Mouse (Mus musculus) limb, embryonic 14.5 days (tissue): ENCODE measurements around the gene Rcan2. TPM values are rescaled to one million over a fixed set of nuclear protein-coding genes. Genes with fewer than 3 reads are reported as not detected.

Experiments
- ATAC-seq: fragments of 200-750 bp; cut with Nextera tagmentation; 2 replicates; pipeline ENCODE4 v1.8.0; 2017; ENCODE audit warnings: low read depth, moderate number of reproducible peaks, moderate TSS enrichment; ENCODE audit not compliant: low FRiP score
- DNase-seq: peaks from one replicate; pipeline ENCODE4 v3.0.0-alpha.2; 2015; ENCODE audit warnings: low spot score
- H3K27ac ChIP-seq: fragments of 300-500 bp; sonication (generic); replicated peaks from 2 replicates; pipeline ENCODE4 v1.5.1; 2014; ENCODE audit warnings: low read depth, mild to moderate bottlenecking, low read length, moderate library complexity, mixed read lengths
- H3K27me3 ChIP-seq: fragments of 300-500 bp; sonication (generic); 2 replicates; pipeline ENCODE4 v1.6.1; 2014; ENCODE audit warnings: low read length, mixed read lengths; ENCODE audit not compliant: control insufficient read depth, insufficient read depth
- H3K36me3 ChIP-seq: fragments of 300-500 bp; sonication (generic); 2 replicates; pipeline ENCODE4 v1.6.1; 2014; ENCODE audit warnings: mild to moderate bottlenecking, low read length, moderate library complexity, mixed read lengths; ENCODE audit not compliant: control insufficient read depth, insufficient read depth
- H3K4me1 ChIP-seq: fragments of 300-500 bp; sonication (generic); 2 replicates; pipeline ENCODE4 v1.6.1; 2014; ENCODE audit warnings: antibody characterized with exemption, low read length, mixed read lengths; ENCODE audit not compliant: control insufficient read depth, insufficient read depth
- H3K4me2 ChIP-seq: fragments of 300-500 bp; sonication (generic); replicated peaks from 2 replicates; pipeline ENCODE4 v1.6.1; 2014; ENCODE audit warnings: low read depth, mild to moderate bottlenecking, low read length, moderate library complexity; ENCODE audit not compliant: severe bottlenecking
- H3K4me3 ChIP-seq: fragments of 300-500 bp; sonication (generic); replicated peaks from 2 replicates; pipeline ENCODE4 v1.5.1; 2014; ENCODE audit warnings: low read length
- H3K9ac ChIP-seq: fragments of 300-500 bp; sonication (generic); 2 replicates; pipeline ENCODE4 v1.6.1; 2014; ENCODE audit warnings: mild to moderate bottlenecking, low read depth, low read length, moderate library complexity; ENCODE audit not compliant: severe bottlenecking
- H3K9me3 ChIP-seq: fragments of 300-500 bp; sonication (generic); 2 replicates; pipeline ENCODE4 v1.6.1; 2016; ENCODE audit warnings: low read length; ENCODE audit not compliant: control insufficient read depth
- POLR2A ChIP-seq: fragments of 200-500 bp; IDR thresholded peaks from 2 replicates; pipeline ENCODE4 v1.8.0; 2012; ENCODE audit warnings: inconsistent platforms, mild to moderate bottlenecking, moderate library complexity, borderline replicate concordance; ENCODE audit not compliant: insufficient read depth, insufficient read length; ENCODE audit errors: extremely low read depth
- WGBS: fragments of 180-500 bp; shearing (Covaris S2); extraction: QIAGEN DNeasy Blood & Tissue Kit; methylation state at CpG from one replicate; pipeline ENCODE4 v1.1.7; 2014; 5-methylcytosine and 5-hydroxymethylcytosine counted together
- polyA plus RNA-seq, 2 experiments: library from polyadenylated mRNA; depleted of rRNA in 1 of 2; stranded (reverse) in 1 of 2; unstranded in 1 of 2; fragments of >200 nt; fragmentation: Nextera tagmentation in 1 of 2; extraction: Ambion mirVana in 1 of 2; gene quantifications; 2 replicates each; pipeline versions ENCODE4 v1.2.1 to v1.2.3; 2012 to 2014

Gene Rcan2
- polyA plus RNA-seq, 2 experiments = 2.5 to 3.3 TPM

DNA sequence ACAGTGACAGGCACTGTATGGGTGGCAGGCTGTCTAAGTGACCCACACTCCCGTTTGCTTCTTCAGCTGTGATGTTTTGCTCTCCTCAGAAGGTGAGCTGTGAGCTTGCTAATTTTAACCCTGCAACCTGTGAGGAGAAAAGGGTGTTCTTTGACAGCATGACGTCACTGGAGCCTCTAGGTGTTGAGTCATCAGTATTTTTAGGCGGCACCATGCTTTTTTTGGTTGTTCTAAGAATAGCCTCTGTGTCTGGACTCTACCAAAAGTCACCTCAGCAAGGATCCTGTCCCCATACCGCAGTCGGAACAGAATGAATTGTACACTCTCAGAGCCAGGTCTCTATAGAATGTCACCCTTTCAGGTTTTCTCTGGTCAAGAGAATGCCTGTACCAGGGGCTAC, 54.0 kb downstream of the Rcan2 start:
- Histone ChIP-seq H3K9me3 (no peaks in the 10 kb centered on the region), H3K4me2 (no peak overlapping the region)

DNA sequence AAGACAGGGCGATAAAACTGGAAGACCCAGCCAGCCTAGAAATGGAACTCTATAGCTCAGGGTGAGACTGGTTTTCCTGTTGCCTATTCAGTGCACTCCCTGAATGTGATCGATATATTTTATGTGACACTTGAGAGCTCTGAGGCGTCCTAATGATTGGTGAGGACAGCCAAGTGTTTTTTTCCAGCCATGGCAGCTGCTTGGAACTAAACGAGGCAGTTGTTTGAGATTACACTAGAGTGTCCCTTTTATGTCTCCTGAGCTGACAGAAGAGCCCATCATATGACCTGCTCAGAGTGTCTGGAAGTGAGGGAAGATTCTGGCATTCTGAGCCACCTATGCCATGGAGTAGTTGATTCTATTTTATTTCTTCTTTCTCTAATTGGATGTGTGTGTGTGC, 54.9 kb downstream of the Rcan2 start:
- ATAC-seq (no peak), DNase-seq (no peak)
- H3K27ac ChIP-seq = no peak overlapping the region
- no peaks in the 10 kb centered on the region for H3K4me1 ChIP-seq
- no peaks in the 10 kb centered on the region for H3K36me3 ChIP-seq
- H3K27me3 ChIP-seq = no peaks in the 10 kb centered on the region
- no peak for TF ChIP-seq POLR2A
- H3K9ac ChIP-seq = no peak overlapping the region
- 42% methylated on average over 4 of the region's 4 CpGs for WGBS
- no peak overlapping the region for H3K4me3 ChIP-seq
- no peak overlapping the region for H3K4me2 ChIP-seq
- no peaks in the 10 kb centered on the region for H3K9me3 ChIP-seq

More for the DNA sequence above, 54.0 kb downstream of the Rcan2 start:
- no peak for TF ChIP-seq POLR2A
- WGBS = 72% methylated on average over 5 of the region's 5 CpGs
- Histone ChIP-seq H3K27ac (no peak overlapping the region), H3K36me3 (no peaks in the 10 kb centered on the region), H3K4me3 (no peak overlapping the region), H3K27me3 (no peaks in the 10 kb centered on the region), H3K4me1 (no peaks in the 10 kb centered on the region), H3K9ac (no peak overlapping the region)
- DNase-seq = no peak
- no peak for ATAC-seq

DNA sequence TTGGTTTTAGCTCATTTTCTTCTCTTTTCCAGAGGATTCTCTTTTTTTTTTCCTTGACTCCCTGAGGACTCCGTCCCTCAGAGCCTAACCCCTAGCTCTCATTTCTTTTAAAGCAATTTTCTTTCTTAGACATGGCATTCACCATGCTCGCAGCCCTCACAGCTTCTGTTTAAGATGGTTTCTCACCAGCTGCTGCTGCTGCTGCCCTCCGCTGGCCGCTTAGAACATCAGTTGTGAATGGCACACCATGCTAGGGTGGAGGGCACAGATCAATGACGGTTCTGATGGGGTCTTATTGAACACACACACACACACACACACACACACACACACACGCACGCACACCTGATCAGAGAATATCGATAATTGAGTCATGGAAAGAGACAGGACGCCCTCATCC, 67.7 kb downstream of the Rcan2 start:
- ATAC-seq = no peak
- Histone ChIP-seq H3K36me3 (no peaks in the 10 kb centered on the region), H3K4me1 (no peaks in the 10 kb centered on the region), H3K27ac (no peak overlapping the region), H3K9me3 (no peaks in the 10 kb centered on the region), H3K4me3 (no peak overlapping the region), H3K27me3 (no peaks in the 10 kb centered on the region), H3K4me2 (no peak overlapping the region), H3K9ac (no peak overlapping the region)
- 88% methylated on average over 9 of the region's 9 CpGs for WGBS
- no peak for TF ChIP-seq POLR2A
- DNase-seq = no peak

- H3K4me1 ChIP-seq = no peaks in the 10 kb centered on the region
- H3K9ac ChIP-seq = no peak overlapping the region
- no peak overlapping the region for H3K4me2 ChIP-seq
- no peaks in the 10 kb centered on the region for H3K9me3 ChIP-seq
- H3K27me3 ChIP-seq = no peaks in the 10 kb centered on the region
- H3K27ac ChIP-seq = no peak overlapping the region
- no peak for TF ChIP-seq POLR2A
- 18% methylated on average over 5 of the region's 5 CpGs for WGBS
- H3K4me3 ChIP-seq = no peak overlapping the region
- ATAC-seq (no peak), DNase-seq (peak; percentile 44)
- no peaks in the 10 kb centered on the region for H3K36me3 ChIP-seq
Observed at GRCm38 (mm10) chr17:43869677-43870076, 68.5 kb downstream of the Rcan2 start.

DNA sequence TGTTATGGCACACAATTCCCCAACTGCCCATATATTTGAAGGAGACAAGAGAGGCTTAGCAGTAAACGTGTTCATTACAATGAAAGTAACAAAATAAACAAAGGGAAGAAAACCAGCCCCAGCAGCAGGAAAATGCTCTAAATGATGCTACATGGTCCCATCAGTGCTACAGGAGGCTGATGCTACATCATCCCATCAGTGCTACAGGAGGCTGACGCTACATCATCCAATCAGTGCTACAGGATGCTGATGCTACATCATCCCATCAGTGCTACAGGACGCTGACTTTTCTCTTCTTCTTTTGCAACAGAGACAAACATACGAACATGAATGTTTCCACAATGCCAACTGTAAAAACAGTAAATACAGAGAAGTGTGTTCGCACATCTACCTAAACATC, 73.3 kb downstream of the Rcan2 start:
- no peak overlapping the region for H3K27ac ChIP-seq
- H3K9ac ChIP-seq = no peak overlapping the region
- H3K4me2 ChIP-seq = no peak overlapping the region
- H3K4me1 ChIP-seq = no peaks in the 10 kb centered on the region
- WGBS = 78% methylated on average over 5 of the region's 5 CpGs
- DNase-seq = no peak
- H3K4me3 ChIP-seq = no peak overlapping the region
- no peaks in the 10 kb centered on the region for H3K36me3 ChIP-seq
- H3K27me3 ChIP-seq = no peaks in the 10 kb centered on the region
- no peaks in the 10 kb centered on the region for H3K9me3 ChIP-seq
- ATAC-seq = no peak
- TF ChIP-seq POLR2A = no peak

- ATAC-seq = no peak
- H3K4me3 ChIP-seq = no peak overlapping the region
- no peaks in the 10 kb centered on the region for H3K36me3 ChIP-seq
- no peak for TF ChIP-seq POLR2A
- no peaks in the 10 kb centered on the region for H3K27me3 ChIP-seq
- no peaks in the 10 kb centered on the region for H3K9me3 ChIP-seq
- WGBS = 53% methylated on average over 2 of the region's 2 CpGs
- no peaks in the 10 kb centered on the region for H3K4me1 ChIP-seq
- H3K9ac ChIP-seq = no peak overlapping the region
- no peak overlapping the region for H3K27ac ChIP-seq
- no peak for DNase-seq
- H3K4me2 ChIP-seq = no peak overlapping the region
Observed at GRCm38 (mm10) chr17:43877425-43877824, 76.3 kb downstream of the Rcan2 start.
